Mouse (Mus musculus): Measurements from ENCODE around the gene Clock. TPM values are rescaled to one million over a fixed set of nuclear protein-coding genes. Genes with fewer than 3 reads are reported as not detected.

Clock gene
- polyA plus RNA-seq, 1 experiment from 2014 or later: 1.8 TPM

DNA sequence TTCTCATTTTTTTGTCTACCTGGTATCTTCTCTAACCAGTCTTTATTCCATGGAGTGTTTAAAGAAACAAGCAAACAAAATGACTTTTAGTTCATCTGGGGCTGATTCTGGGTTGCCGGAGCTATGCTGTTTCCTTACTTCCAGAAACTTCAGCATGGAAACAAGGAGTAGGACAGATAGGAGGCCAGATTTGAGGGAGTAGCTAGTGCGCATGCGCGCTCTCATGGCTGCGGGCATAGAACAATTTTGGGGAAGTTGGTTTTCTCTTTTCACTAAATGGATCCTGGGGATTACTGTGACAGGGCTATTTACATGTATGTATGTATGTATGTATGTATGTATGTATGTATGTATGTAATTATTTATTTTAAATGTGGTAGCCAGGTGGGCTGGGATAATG, 125.4 kb downstream of the Clock start:
- H3K36me3 ChIP-seq (replicated peaks): no peaks in the 10 kb centered on the region
- H3K9me3 ChIP-seq (replicated peaks): no peaks in the 10 kb centered on the region
- H3K27ac ChIP-seq (replicated peaks): no peak overlapping the region
- no peak for ATAC-seq (ENCODE audit: insufficient read depth)
- no peak overlapping the region for H3K9ac ChIP-seq
- H3K27me3 ChIP-seq: peaks cover 27% of the 10 kb centered on the region; the same call in 1 of the 2 replicates
- H3K4me2 ChIP-seq: no peak overlapping the region
- peaks cover 26% of the 10 kb centered on the region for H3K4me1 ChIP-seq (replicated peaks)
- 74% methylated on average over 5 of the region's 5 CpGs for WGBS (ENCODE audit: insufficient replicate concordance)
- H3K4me3 ChIP-seq (replicated peaks): no peak overlapping the region

- Histone ChIP-seq H3K27ac (replicated peaks) (no peak overlapping the region), H3K36me3 (replicated peaks) (no peaks in the 10 kb centered on the region), H3K4me3 (replicated peaks) (no peak overlapping the region), H3K4me2 (no peak overlapping the region), H3K4me1 (replicated peaks) (peaks cover 16% of the 10 kb centered on the region), H3K9me3 (replicated peaks) (no peaks in the 10 kb centered on the region), H3K9ac (no peak overlapping the region), H3K27me3 (peaks cover 22% of the 10 kb centered on the region; the same call in 1 of the 2 replicates)
- WGBS (ENCODE audit: insufficient replicate concordance): 40% methylated on average over 7 of the region's 7 CpGs
- no peak for ATAC-seq (ENCODE audit: insufficient read depth)
Observed at GRCm38 (mm10) chr5:76177664-76178063, 126.9 kb downstream of the Clock start.

DNA sequence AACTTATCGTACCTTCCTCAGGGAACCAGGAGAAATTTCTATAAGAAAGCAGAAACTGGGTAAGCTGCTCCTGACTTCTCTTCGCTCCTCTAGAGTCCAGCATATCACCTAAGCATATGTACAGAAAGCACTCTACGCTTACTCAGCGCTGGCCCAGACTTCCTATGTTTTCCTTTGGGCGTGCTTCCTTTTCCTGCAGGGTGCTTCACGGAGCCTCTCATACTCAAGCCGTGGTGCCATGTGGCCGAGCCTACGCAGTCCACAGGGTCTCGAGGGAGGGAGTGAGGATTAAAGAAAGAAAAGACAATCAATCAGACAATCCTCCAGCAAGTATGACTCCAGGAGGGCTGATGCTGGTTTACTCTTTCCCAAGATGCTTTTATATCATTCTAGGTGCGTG, 127.8 kb downstream of the Clock start:
- no peak overlapping the region for H3K27ac ChIP-seq (replicated peaks)
- H3K9me3 ChIP-seq (replicated peaks): no peaks in the 10 kb centered on the region
- H3K4me1 ChIP-seq (replicated peaks): peaks cover 16% of the 10 kb centered on the region
- peaks cover 16% of the 10 kb centered on the region; the same call in 1 of the 2 replicates for H3K27me3 ChIP-seq
- 36% methylated on average over 11 of the region's 11 CpGs for WGBS (ENCODE audit: insufficient replicate concordance)
- H3K4me2 ChIP-seq: no peak overlapping the region
- no peak overlapping the region for H3K9ac ChIP-seq
- ATAC-seq (ENCODE audit: insufficient read depth): no peak
- H3K36me3 ChIP-seq (replicated peaks): no peaks in the 10 kb centered on the region
- no peak overlapping the region for H3K4me3 ChIP-seq (replicated peaks)

GRCm38 (mm10) chr5:76176411-76176810, 128.2 kb downstream of the Clock start:
- no peak for ATAC-seq (ENCODE audit: insufficient read depth)
- Histone ChIP-seq H3K27ac (replicated peaks) (no peak overlapping the region), H3K9me3 (replicated peaks) (no peaks in the 10 kb centered on the region), H3K4me1 (replicated peaks) (peaks cover 16% of the 10 kb centered on the region), H3K27me3 (peaks cover 16% of the 10 kb centered on the region; the same call in 1 of the 2 replicates), H3K4me2 (no peak overlapping the region), H3K4me3 (replicated peaks) (no peak overlapping the region), H3K9ac (no peak overlapping the region), H3K36me3 (replicated peaks) (no peaks in the 10 kb centered on the region)
- WGBS (ENCODE audit: insufficient replicate concordance): 44% methylated on average over 3 of the region's 3 CpGs

- 62% methylated on average over 4 of the region's 4 CpGs for WGBS (ENCODE audit: insufficient replicate concordance)
- ATAC-seq (ENCODE audit: insufficient read depth): no peak
- no peak overlapping the region for H3K9ac ChIP-seq
Observed at GRCm38 (mm10) chr5:76175051-76175450, 129.5 kb downstream of the Clock start.

GRCm38 (mm10) chr5:76171039-76171438, 133.6 kb downstream of the Clock start:
- Histone ChIP-seq H3K9ac (no peak overlapping the region), H3K4me2 (no peak overlapping the region), H3K4me3 (replicated peaks) (no peak overlapping the region), H3K36me3 (replicated peaks) (no peaks in the 10 kb centered on the region), H3K4me1 (replicated peaks) (no peaks in the 10 kb centered on the region), H3K27me3 (no peaks in the 10 kb centered on the region), H3K9me3 (replicated peaks) (no peaks in the 10 kb centered on the region), H3K27ac (replicated peaks) (no peak overlapping the region)
- no peak for ATAC-seq (ENCODE audit: insufficient read depth)

More at GRCm38 (mm10) chr5:76175051-76175450, 129.5 kb downstream of the Clock start:
- no peak overlapping the region for H3K4me2 ChIP-seq
- H3K27ac ChIP-seq (replicated peaks): no peak overlapping the region
- H3K9me3 ChIP-seq (replicated peaks): no peaks in the 10 kb centered on the region
- H3K4me1 ChIP-seq (replicated peaks): peaks cover 16% of the 10 kb centered on the region
- peaks cover 16% of the 10 kb centered on the region; the same call in 1 of the 2 replicates for H3K27me3 ChIP-seq
- H3K36me3 ChIP-seq (replicated peaks): no peaks in the 10 kb centered on the region
- H3K4me3 ChIP-seq (replicated peaks): no peak overlapping the region

DNA sequence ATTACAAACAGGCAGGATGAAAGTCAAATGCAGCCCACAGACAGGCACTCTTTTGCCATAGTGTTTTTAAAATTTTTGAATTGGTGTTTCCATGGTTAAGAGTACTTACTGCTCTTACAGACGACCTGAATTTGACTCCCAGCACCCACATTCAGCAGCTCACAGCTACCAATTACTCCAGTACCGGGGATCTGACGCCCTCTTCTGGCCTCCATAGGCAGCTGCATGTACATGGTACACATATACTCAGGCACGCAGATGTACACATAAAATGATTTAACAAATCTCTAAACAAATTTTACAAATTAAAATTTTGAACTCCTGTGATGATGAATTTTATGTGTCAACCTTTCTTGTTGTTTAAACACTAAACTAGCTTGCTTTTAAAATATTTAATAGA, 134.1 kb downstream of the Clock start:
- Histone ChIP-seq H3K4me3 (replicated peaks) (no peak overlapping the region), H3K36me3 (replicated peaks) (no peaks in the 10 kb centered on the region), H3K4me1 (replicated peaks) (no peaks in the 10 kb centered on the region), H3K27ac (replicated peaks) (no peak overlapping the region), H3K4me2 (no peak overlapping the region), H3K9me3 (replicated peaks) (no peaks in the 10 kb centered on the region), H3K9ac (no peak overlapping the region), H3K27me3 (no peaks in the 10 kb centered on the region)
- WGBS (ENCODE audit: insufficient replicate concordance): 58% methylated on average over 4 of the region's 4 CpGs
- no peak for ATAC-seq (ENCODE audit: insufficient read depth)

DNA sequence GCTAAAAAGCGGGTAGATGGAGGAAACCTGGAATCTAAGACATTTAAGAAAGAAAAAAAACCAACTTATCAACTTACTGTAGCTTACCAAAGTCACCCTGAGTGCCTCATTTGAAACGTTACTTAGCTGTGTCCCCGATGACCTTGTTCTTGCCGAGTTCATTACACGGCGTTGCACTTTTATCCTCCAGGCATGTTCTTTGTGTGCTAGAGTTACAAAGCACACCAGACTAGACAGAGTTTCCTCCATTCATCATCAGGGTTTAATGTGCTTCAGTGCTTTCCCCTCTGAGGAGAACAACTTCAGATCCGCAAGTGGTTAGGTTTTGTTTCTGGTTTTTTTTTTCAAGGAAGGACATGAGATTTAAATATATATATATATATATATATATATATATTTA, 139.8 kb downstream of the Clock start:
- no peak overlapping the region for H3K4me2 ChIP-seq
- no peak overlapping the region for H3K27ac ChIP-seq (replicated peaks)
- ATAC-seq (ENCODE audit: insufficient read depth): no peak
- no peaks in the 10 kb centered on the region for H3K27me3 ChIP-seq
- H3K4me1 ChIP-seq (replicated peaks): peaks cover 24% of the 10 kb centered on the region
- H3K4me3 ChIP-seq (replicated peaks): no peak overlapping the region
- no peaks in the 10 kb centered on the region for H3K9me3 ChIP-seq (replicated peaks)
- 77% methylated on average over 7 of the region's 7 CpGs for WGBS (ENCODE audit: insufficient replicate concordance)
- H3K9ac ChIP-seq: no peak overlapping the region
- no peaks in the 10 kb centered on the region for H3K36me3 ChIP-seq (replicated peaks)

- Histone ChIP-seq H3K4me3 (replicated peaks) (no peak overlapping the region), H3K4me2 (no peak overlapping the region), H3K27me3 (no peaks in the 10 kb centered on the region), H3K9ac (no peak overlapping the region), H3K9me3 (replicated peaks) (no peaks in the 10 kb centered on the region), H3K4me1 (replicated peaks) (peaks cover 24% of the 10 kb centered on the region), H3K36me3 (replicated peaks) (no peaks in the 10 kb centered on the region), H3K27ac (replicated peaks) (no peak overlapping the region)
- no peak for ATAC-seq (ENCODE audit: insufficient read depth)
- 51% methylated on average over 4 of the region's 4 CpGs for WGBS (ENCODE audit: insufficient replicate concordance)
Observed at GRCm38 (mm10) chr5:76163828-76164390, 140.7 kb downstream of the Clock start.

- Histone ChIP-seq H3K9me3 (replicated peaks) (no peaks in the 10 kb centered on the region), H3K4me1 (replicated peaks) (peaks cover 24% of the 10 kb centered on the region), H3K9ac (no peak overlapping the region), H3K27me3 (no peaks in the 10 kb centered on the region), H3K4me3 (replicated peaks) (no peak overlapping the region), H3K36me3 (replicated peaks) (no peaks in the 10 kb centered on the region), H3K27ac (replicated peaks) (no peak overlapping the region), H3K4me2 (no peak overlapping the region)
- no peak for ATAC-seq (ENCODE audit: insufficient read depth)
- 34% methylated on average over 5 of the region's 5 CpGs for WGBS (ENCODE audit: insufficient replicate concordance)
Observed at GRCm38 (mm10) chr5:76162926-76163325, 141.7 kb downstream of the Clock start.

GRCm38 (mm10) chr5:76161491-76161890, 143.1 kb downstream of the Clock start:
- no peak overlapping the region for H3K27ac ChIP-seq (replicated peaks)
- no peaks in the 10 kb centered on the region for H3K27me3 ChIP-seq
- no peaks in the 10 kb centered on the region for H3K9me3 ChIP-seq (replicated peaks)
- WGBS (ENCODE audit: insufficient replicate concordance): 25% methylated on average over 6 of the region's 6 CpGs
- no peaks in the 10 kb centered on the region for H3K36me3 ChIP-seq (replicated peaks)
- H3K4me2 ChIP-seq: no peak overlapping the region; the same call in 1 of the 2 replicates
- H3K4me1 ChIP-seq (replicated peaks): peaks cover 24% of the 10 kb centered on the region
- no peak overlapping the region for H3K4me3 ChIP-seq (replicated peaks)
- peak; percentile 71 for ATAC-seq (ENCODE audit: insufficient read depth)
- no peak overlapping the region for H3K9ac ChIP-seq

DNA sequence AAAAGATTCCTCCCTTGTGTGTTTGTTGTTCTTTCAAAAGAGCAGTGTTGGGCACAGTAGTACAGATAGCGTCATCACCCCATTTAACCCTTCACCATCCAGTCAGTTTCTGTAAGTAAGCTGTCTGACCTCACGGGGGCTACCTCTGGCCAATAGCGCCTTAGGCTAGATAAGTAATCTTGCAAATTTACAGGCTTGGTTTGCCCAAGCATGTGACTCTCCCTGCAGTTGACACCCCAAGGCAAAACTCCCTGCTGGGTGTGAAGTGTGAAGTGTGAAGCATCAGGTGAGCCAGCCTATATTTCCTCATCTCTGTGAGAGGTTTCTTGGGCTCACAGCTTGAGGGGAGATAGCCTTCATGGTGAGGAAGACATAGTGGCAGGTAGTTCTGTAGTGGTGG, 144.5 kb downstream of the Clock start:
- Histone ChIP-seq H3K36me3 (replicated peaks) (no peaks in the 10 kb centered on the region; the same call in 1 of the 2 replicates), H3K4me1 (replicated peaks) (peaks cover 24% of the 10 kb centered on the region), H3K4me2 (no peak overlapping the region), H3K9me3 (replicated peaks) (no peaks in the 10 kb centered on the region), H3K4me3 (replicated peaks) (no peak overlapping the region), H3K27me3 (no peaks in the 10 kb centered on the region), H3K9ac (no peak overlapping the region), H3K27ac (replicated peaks) (no peak overlapping the region)
- no peak for ATAC-seq (ENCODE audit: insufficient read depth)
- 33% methylated on average over 3 of the region's 3 CpGs for WGBS (ENCODE audit: insufficient replicate concordance)

All from liver, embryonic 15.5 days (tissue).